Mouse (Mus musculus) forelimb bud, embryonic 11.5 days (tissue): ENCODE measurements around the gene Baz2b.

Experiments
- DNase-seq: peaks from one replicate; pipeline ENCODE4 v3.0.0-alpha.2; 2012; ENCODE audit warnings: low read depth, low spot score

The Baz2b gene

DNA sequence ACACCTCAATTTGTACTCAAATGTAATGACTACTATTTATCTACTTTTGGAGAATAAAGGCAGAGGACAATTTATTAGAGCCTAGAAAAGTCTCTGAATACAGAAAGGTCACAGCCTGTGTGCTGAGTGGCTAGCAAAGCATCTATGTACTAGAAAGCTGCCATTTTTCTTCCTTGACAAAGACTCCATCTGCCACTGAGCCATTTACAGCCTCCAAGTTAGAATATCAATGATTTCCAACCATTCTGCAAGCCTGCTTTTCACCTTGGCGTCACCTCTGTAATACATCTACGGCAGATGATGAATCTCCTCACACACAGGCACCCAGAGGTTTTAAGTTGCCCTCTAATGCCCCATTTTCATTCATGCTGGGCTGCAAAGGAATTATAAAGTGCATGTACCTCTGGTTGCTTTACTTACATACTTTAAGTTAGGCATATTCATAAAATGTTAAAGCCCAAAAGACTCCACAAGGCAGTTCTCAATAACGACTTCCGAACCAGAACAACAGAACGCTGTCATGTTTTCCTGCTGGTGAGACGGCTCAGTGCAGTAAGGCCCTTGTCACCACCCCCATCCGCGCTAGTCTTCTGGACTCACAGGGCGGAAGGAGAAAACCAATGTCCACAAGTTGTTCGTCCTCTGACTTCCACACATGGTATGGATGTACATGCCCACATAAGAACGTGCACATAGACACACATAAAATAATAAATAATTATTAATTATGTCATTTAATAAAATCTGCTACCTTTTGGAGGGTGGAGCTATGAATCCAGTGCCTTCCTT is 156.2 kb downstream of the Baz2b start:
- no peak for DNase-seq

GRCm38 (mm10) chr2:60050667-60051460 is 158.8 kb downstream of the Baz2b start:
- DNase-seq: no peak

- no peak for DNase-seq
These were observed 159.8 kb downstream of the Baz2b start for GRCm38 (mm10) chr2:60049889-60050288.

- no peak for DNase-seq
These were observed 160.3 kb downstream of the Baz2b start for GRCm38 (mm10) chr2:60049351-60049750.

GRCm38 (mm10) chr2:60045995-60046394 is 163.6 kb downstream of the Baz2b start:
- DNase-seq: no peak

DNA sequence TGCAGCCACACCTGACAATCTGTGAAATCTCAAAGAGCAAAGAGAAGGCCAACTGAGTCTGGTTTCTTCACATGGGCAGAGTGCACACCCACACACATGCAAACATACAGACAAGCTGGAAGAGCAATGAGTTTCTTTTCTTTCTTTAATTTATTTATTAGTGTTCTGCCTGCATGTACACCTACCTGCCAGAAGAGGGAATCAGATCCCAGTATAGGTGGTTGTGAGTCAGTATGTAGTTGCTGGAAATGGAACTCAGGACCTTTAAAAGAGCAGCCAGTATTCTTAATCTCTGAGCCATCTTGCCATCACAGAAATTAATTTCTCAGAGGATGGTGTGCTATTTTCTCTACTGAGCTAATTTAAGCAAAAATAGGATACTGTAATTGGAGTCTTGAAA is 164.7 kb downstream of the Baz2b start:
- DNase-seq: no peak

GRCm38 (mm10) chr2:60044540-60044939 is 165.1 kb downstream of the Baz2b start:
- no peak for DNase-seq

DNA sequence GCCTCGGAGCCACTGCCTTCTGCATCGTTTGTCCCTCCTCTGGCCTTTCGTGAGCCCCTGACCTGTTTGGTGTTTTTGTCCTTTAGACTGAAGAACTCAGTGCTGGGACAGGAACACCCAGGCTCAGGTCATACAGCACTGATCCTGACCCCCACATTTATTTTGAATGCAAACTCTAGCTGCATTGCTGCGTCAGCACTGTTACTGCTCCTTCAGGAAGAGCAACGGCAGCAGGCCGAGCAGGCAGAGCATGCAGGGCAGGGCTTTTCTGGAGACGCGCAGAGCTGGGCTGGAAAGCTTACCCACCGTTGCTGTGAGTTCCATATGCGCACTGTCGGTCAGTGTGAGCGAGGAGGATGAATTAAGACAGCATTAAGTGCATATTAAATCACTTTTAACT is 166.9 kb downstream of the Baz2b start:
- no peak for DNase-seq

GRCm38 (mm10) chr2:60041485-60042274 is 168.0 kb downstream of the Baz2b start:
- DNase-seq: no peak

- no peak for DNase-seq
These were observed 169.5 kb downstream of the Baz2b start for GRCm38 (mm10) chr2:60040162-60040561.

DNA sequence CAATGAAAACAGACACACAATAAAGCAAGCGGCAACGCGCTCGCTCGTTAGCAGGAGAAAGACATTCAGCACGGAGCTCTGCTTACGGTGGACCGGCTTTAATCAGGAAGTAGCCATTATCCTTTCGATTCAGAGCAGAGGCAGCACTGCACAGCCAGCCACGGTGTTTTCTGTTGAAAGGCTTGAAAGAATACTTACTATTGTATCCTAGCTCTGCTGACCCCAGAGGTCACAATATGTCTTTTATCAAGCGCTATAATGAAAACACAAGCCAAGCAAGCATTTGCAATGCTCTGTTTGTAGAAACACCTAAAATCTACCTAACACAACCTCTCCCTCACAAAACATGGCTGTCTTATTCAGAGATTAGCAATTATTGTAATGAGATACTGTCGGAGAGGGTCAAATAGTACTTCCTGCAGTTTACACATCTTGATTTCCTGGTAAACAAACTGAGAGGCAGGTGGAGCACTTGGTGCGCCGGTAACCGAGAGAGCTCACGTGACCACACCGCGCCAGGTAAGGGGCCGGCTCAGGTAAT is 172.6 kb downstream of the Baz2b start:
- peak; percentile 62 for DNase-seq

DNA sequence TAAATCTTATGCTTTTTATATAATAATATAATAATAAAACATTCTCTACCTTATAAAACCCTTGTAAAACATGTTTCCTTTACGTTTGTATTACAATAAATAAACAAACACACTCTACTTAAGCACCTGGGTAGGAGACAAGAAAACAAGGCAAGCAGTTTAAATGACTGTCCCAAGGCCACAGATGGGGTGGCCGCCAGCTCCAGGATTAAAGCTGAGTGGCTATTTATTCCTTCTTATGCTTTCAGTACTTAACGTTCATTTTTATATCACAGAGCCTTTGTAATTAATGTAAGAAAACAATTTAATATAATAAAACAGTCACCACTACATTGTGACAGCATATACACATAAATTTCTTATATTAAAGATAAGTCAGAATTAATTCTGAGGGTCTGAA is 173.3 kb downstream of the Baz2b start:
- DNase-seq: no peak

DNA sequence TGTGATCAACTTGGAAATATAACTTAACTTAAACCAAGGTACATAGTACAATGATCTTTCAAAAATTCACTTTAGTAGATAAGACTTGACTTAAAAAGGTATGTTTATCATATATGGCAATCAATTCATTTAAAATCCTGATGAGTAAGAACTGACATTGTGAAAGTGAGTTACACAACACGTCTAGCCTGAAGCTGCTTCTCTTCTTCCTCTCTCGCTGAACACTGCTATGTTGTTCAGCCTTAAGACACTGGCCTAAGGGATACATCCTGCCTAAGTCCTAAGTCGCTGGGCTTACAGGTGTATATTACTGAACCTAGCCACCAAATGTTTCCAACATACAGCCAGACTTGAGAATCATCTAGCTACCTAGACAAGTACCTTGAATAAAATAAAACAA is 178.6 kb downstream of the Baz2b start:
- no peak for DNase-seq

DNA sequence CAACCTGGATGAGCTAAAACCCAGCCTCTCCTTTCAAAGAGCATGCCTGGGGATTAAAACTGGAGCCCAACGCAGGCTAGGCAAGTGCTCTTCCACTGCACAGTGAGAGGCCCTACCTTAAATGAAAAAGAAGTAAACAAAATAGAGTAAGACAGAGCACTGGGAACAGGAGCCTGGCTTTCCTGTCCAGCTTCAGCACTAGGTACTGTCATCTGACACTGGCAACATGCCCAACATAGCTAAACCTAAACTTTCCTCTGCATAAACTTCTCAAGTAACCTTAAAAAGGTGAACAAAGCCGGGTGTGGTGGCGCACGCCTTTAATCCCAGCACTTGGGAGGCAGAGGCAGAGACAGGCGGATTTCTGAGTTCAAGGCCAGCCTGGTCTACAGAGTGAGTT is 180.6 kb downstream of the Baz2b start:
- no peak for DNase-seq

- DNase-seq: no peak
These were observed 182.5 kb downstream of the Baz2b start for GRCm38 (mm10) chr2:60027166-60027565.

GRCm38 (mm10) chr2:60026554-60026953 is 183.1 kb downstream of the Baz2b start:
- DNase-seq: no peak

- DNase-seq: no peak
These were observed 185.9 kb downstream of the Baz2b start for GRCm38 (mm10) chr2:60023777-60024176.

DNA sequence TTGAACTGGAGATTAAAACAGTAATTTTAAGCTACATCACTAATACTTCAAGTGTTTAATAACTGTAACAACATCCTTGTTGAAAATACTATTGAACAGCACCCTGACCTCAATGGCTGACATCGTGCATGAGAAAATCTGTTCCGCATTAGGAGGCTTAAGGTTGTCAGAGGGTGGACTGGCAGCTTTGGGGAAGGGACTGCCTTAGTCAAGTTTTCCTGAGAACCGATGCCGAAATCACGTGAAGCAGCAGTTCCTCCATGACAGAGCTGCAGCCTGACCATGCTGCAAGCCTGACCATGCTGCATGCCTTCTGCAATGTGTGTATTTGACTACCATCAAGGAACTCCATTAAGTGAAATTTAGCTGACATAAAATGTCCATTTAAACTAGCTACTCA is 188.1 kb downstream of the Baz2b start:
- peak; percentile 69 for DNase-seq

DNA sequence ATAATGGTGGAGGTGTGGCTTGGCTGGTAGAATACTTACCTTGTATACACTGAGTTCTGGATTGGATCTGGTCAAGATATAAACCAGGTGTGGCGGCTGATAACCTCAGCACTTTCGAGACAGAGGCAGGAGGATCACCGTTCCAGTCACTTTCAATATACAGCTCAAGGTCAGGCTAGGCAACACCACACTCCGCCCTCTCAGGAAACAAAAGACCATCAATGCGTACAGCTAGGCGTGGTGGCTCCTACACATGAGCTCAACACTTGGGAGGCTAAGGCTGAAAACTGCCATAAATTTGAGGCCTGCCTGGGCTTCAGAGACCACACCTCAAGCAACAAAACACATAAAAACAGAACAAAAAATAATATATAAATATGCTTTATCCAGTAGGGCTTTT is 188.5 kb downstream of the Baz2b start:
- DNase-seq: no peak

DNA sequence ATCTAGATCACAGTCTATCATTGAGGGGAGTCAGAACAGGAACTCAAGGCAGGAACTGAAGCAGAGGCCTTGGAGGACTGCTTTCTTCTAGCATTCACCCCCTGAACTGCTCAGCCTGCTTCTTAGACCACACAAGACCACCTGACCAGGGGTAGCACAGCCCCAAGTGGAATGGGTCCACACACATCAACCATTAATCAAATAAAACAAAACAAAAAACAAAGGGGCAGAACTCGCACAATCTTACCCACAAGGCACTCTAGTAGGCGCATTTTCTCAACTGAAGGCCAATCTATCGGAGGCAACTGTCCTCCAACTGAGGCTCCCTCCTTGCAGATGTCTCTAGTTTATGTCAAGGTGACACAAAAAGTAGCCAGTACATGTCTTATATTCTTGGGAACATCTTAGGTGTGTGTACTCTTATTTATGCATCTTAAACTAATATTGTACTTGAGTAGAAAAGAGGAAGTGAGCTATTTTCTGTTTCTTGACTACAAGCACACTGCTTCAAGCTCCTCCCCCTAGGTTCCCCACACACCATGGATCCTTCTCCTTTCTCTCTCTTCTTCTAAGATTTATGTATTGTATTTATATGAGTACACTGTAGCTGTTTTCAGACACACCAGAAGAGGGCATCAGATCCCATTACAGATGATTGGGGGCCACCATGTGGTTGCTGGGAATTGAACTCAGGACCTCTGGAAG is 189.9 kb downstream of the Baz2b start:
- DNase-seq: no peak

GRCm38 (mm10) chr2:60018875-60019501 is 190.7 kb downstream of the Baz2b start:
- DNase-seq: no peak
